Mouse (Mus musculus): Measurements from ENCODE around the gene Tcf3. TPM values are rescaled to one million over a fixed set of nuclear protein-coding genes. Genes with fewer than 3 reads are reported as not detected.

The Tcf3 gene
- total RNA-seq (2015) (29.9 and 35.3 TPM in 2 replicates), total RNA-seq (2017) (33.5 and 51.0 TPM in 2 replicates)

DNA sequence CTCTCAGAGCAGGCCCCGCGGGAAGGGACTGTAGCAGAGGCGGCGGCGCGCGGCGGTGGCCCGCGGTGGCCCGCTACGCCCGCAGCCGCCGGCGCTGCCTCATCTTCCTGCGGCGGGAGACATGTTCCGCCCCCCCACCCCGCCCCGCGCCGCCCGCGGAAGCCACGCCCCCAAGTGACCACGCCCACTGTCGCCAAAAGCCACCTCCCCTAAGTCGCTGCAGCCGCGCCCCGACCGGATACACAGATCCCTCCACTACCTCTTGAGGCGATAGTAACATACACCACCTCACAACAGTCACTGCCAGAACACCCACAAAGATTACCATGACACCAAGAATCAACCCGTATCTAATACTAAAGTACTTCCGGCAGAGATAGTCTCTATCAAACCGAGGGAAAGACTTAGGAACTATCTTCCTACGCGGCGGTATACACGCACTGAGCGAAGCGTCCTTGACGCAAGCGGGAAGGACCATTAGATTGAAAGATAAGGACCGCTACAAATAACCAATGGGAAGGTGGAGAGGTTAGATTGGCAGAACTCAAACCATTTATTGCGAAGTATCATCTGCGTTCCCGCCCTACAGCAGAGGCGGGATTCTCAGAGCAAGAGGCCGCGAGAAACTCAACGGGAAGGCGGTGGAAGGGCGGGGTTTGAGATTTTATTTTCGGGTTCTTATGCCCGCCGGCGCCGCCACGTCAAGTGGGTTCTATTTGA is at the start of gene Tcf3:
Gene Tcf3, minus strand, starts transcription at position 135 of the 720 bp plus-strand sequence.
- peak; percentile 89 for ATAC-seq (replicated peaks; ENCODE audit: poor library complexity)

- peak; percentile 82 for ATAC-seq (replicated peaks; ENCODE audit: poor library complexity)
Measured at GRCm38 (mm10) chr10:80481002-80481401, 47.6 kb upstream of the Tcf3 start.

DNA sequence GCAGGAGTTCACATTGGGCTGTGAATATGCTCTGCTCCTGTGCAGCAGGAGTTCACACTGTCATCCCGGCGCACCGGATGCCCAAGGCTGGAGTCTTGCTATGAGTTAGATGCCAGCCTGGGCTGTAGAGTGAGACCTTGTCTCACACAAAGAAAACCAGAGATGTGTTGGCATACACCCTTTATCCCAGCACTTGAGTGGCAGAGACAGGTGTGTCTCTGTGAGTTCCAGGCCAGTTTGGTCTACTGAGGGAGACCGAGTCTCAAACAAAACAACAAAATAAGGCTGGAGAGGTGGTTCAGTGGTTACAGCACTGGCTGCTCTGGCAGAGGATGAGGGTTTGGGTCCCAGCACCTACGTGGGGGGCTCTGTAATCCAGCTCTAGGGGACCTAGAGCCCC is 45.1 kb upstream of the Tcf3 start:
- ATAC-seq (replicated peaks; ENCODE audit: poor library complexity) = no peak

- peak; percentile 93 for ATAC-seq (replicated peaks; ENCODE audit: poor library complexity)
Measured at GRCm38 (mm10) chr10:80475290-80475959, 42.0 kb upstream of the Tcf3 start.

GRCm38 (mm10) chr10:80465066-80465465 is 31.6 kb upstream of the Tcf3 start:
- no peak for ATAC-seq (replicated peaks; ENCODE audit: poor library complexity)

DNA sequence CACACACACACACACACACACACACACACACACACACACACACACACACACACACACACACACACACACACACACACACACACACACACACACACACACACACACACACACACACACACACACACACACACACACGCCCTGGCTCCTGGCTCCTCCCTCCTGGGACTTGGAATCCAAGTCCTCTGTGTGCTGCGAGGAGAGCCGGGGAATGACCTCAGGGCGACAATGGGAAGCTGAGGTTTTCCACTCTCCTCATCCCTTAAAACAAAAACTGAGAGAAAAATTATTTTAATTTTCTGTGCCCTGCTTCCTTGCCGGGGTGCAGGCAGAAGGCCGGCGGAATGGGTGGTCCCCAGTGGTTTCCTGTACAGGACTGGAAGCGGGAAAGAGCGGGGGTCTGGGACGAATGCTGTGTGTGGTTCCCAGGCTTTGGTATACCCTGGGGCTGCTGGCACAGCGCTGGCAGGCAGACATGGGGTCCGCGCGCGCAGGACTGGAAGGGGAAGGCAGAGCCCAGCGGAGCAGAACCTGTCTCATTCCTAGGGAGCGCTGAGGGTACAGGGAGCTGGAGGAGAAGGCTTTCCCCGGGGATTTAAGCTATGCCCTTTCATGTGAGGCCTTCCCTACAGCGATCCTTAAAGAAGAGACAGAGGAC is 31.1 kb upstream of the Tcf3 start:
- no peak for ATAC-seq (replicated peaks; ENCODE audit: poor library complexity)

GRCm38 (mm10) chr10:80461346-80461745 is 27.9 kb upstream of the Tcf3 start:
- ATAC-seq (replicated peaks; ENCODE audit: poor library complexity) = no peak

GRCm38 (mm10) chr10:80460324-80460723 is 26.9 kb upstream of the Tcf3 start:
- ATAC-seq (replicated peaks; ENCODE audit: poor library complexity) = no peak

DNA sequence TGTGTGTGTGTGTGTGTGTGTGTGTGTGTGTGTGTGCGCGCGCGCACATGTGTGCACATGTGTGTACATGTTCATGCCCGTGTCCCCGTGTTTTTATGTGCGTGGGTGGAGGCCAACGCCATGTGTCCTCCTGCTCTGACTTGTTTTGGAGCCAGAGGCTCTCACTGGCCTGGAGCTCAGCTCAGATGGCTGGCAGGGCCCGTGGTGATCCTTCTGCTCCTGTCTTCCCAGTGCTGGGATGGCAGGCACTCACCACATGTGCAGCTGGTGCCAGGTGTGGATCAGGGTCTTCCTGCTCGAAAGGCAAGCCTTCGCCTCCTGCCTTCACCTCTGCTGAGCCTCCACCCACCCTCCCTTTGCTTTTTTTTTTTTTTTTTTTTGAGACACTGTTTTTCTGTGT is 26.2 kb upstream of the Tcf3 start:
- no peak for ATAC-seq (replicated peaks; ENCODE audit: poor library complexity)

DNA sequence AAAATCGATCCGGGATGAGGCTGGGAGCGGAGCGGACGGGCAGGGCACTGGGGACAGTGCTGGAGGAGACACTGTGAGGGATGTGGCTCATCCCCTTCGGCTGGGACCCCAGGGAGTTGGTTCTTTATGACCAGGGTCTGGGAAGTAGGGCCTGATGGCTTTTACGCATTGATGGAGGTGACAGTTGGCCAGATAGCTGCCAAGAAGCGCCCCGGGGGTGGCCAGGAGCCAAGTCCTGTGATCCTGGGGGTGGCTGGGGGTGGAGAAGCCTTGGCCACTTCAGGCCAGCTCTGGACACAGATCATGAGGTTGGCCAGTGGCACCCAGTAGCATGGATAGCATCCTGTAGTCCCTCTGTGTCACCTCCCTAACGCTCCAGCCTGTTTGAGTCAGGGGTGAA is 25.8 kb upstream of the Tcf3 start:
- no peak for ATAC-seq (replicated peaks; ENCODE audit: poor library complexity)

DNA sequence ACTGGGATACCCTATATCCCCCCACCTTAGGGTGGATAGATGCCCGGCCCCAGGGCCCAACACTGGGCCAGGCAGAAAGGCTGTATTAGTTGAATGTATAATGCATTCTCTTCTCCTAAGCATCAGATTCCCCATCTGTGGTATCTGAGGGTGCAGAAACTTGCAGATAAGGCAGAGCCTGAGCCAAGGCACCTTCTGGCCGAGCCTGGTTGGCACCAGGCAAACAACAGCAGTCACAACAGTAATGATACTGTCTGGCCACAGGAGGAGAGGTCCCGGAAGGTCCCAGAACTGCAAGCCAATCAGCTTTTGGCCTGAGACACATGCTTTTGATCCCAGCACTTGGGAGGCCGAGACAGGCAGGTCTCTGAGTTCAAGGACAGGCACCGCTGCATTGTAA is 22.2 kb upstream of the Tcf3 start:
- ATAC-seq (replicated peaks; ENCODE audit: poor library complexity) = peak; percentile 55

GRCm38 (mm10) chr10:80454781-80455180 is 21.3 kb upstream of the Tcf3 start:
- no peak for ATAC-seq (replicated peaks; ENCODE audit: poor library complexity)

DNA sequence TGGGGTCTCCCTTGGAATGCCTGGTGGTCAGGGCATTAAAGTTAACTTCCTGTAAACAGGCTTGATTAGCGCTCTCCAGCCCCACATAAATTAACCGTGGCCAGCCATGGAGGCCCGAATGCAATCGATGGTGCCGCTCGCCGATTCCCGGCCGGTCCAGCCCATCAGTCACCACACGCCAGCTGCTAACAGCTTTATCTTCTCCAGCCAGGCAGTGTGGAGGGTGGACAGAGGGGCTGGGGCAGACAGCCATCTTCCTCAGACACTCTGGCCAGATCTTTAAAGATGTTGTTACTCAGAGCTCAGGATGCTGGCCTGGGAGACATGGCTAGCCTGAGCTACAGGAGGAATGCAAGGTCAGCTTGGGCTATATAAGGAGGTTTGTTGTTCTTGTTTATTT is 20.2 kb upstream of the Tcf3 start:
- ATAC-seq (replicated peaks; ENCODE audit: poor library complexity) = no peak

DNA sequence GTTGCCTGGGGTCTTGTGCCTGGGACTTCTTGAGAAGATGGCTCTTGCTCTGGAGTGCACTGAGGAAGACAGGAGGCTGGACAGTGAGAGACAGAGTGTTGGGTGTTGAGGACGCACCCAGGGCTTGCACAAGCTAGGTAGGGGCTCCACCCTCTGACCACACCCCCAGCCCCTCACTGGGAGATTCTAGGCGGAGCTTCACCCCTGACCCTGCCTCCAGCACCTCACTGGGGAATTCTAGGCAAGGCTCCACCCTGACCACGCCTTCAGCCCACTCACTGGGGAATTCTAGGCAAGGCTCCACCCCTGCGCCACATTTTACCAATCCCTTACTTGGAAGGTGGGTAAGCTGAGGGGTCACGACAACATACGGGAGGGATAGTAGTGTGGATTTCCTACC is 17.2 kb upstream of the Tcf3 start:
- no peak for ATAC-seq (replicated peaks; ENCODE audit: poor library complexity)

GRCm38 (mm10) chr10:80445898-80446601 is 12.6 kb upstream of the Tcf3 start:
- peak; percentile 86 for ATAC-seq (replicated peaks; ENCODE audit: poor library complexity)

GRCm38 (mm10) chr10:80445052-80445451 is 11.6 kb upstream of the Tcf3 start:
- no peak for ATAC-seq (replicated peaks; ENCODE audit: poor library complexity)

GRCm38 (mm10) chr10:80444339-80445045 is 11.0 kb upstream of the Tcf3 start:
- ATAC-seq (replicated peaks; ENCODE audit: poor library complexity) = no peak

DNA sequence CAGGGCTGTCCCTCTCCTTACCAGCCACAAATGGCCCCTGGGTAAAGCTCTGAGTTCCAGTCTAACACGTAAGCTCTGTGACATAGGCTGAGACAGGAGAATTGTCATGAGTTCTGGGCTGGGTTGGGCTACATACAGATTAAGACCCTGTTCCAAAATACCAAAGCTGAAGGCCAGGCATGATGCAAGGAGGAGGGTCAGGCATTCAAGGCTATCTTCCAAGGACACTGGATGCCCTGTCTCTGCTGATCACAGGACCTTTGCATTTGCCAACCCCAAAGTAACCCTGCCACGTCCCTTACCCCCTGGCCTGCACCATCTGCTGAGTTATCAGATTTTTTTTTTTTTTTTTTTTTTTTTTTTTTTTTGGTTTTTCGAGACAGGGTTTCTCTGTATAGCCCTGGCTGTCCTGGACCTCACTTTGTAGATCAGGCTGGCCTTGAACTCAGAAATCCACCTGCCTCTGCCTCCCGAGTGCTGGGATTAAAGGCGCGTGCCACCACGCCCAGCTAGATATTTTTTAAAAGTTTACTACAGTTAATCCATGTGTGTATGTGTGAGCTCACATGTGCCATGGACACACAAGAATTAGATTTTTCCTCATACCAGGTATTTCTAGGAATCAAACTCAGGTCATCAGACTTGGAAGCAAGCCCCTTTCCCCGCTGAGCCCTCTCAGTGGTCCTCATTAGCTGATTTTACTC is 10.3 kb upstream of the Tcf3 start:
- ATAC-seq (replicated peaks; ENCODE audit: poor library complexity) = no peak

GRCm38 (mm10) chr10:80442989-80443388 is 9.5 kb upstream of the Tcf3 start:
- no peak for ATAC-seq (replicated peaks; ENCODE audit: poor library complexity)

DNA sequence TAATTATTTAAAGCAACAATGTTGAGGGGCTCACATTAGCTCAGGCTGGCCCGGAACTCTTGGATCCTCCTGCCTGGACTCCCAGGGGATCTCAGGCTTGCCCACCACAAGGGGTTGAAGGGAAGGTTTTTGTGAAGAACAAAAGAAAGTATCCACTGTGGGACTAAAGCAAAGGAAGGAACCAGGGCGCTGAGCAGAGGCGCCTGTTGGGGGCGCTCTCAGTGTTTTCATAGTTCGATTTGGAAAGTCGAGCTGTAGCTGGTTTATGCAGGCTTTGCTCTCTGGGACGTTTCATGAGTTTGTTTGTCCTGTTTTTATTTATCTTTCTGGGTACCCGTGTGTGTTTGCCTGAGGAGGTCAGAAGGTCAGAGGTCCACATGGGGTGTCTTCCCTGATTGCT is 8.2 kb upstream of the Tcf3 start:
- ATAC-seq (replicated peaks; ENCODE audit: poor library complexity) = no peak

All from megakaryocyte progenitor cell, adult 5-6 weeks (primary cell).